Mouse (Mus musculus) lung, postnatal 0 days (tissue): ENCODE data around the gene Gxylt2.

Experiments used
- CTCF ChIP-seq: IDR thresholded peaks from 2 replicates; pipeline ENCODE4 v1.5.1; 2016; ENCODE audit warnings: antibody characterized with exemption, mild to moderate bottlenecking
- EP300 ChIP-seq: IDR thresholded peaks from 2 replicates; pipeline ENCODE4 v1.6.1; 2016; ENCODE audit warnings: antibody characterized with exemption, mild to moderate bottlenecking, control low read depth

DNA sequence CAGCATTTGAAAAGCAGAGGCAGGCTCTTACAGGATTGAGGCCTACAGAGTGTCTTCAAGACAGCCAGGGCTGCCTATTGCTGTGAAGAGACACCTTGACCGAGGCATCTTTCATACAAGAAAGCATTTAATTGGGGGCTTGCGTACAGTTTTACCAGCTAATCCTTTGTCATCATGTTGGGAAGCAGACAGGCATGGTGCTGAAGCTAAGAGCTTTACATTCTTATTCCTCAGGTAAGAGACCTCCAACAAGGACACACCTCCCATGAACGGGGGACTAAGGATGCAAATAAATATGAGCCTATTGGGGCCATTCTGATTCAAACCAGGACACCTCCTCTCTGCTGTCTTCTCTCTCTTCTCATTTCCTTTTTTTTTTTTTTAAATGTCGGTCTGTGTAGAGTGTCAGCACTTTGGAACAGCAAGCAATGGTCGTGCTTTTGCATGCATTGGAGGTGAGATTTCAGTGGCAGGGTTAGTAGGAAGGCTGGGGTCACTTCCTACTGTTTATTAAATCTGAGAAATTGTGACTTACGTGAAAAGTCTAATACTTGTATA is 103.8 kb downstream of the Gxylt2 start:
- TF ChIP-seq CTCF, result no peak
- no peak for TF ChIP-seq EP300
